Mouse (Mus musculus) ZHBTc4 (cell line): Measurements from ENCODE around the gene Ssbp4.
A peak's percentile ranks its signal among the peaks of the same experiment; 100 is the strongest.
"Not testable (repeated sequence)": the region's sequence is repeated elsewhere in the genome, so short reads cannot be mapped to it uniquely, and the experiment has no call there.

Experiments used
- DNase-seq: peaks from one replicate; pipeline ENCODE4 v3.0.0-alpha.2; 2011; ENCODE audit warnings: low read depth, low spot score

Ssbp4 gene

GRCm38 (mm10) chr8:70593173-70593572 lies 15.5 kb downstream of the Ssbp4 start:
- no peak for DNase-seq

GRCm38 (mm10) chr8:70591569-70591968 lies 17.1 kb downstream of the Ssbp4 start:
- DNase-seq = no peak

- not testable (repeated sequence) for DNase-seq
Measured at GRCm38 (mm10) chr8:70587955-70588354, 20.7 kb downstream of the Ssbp4 start.

DNA sequence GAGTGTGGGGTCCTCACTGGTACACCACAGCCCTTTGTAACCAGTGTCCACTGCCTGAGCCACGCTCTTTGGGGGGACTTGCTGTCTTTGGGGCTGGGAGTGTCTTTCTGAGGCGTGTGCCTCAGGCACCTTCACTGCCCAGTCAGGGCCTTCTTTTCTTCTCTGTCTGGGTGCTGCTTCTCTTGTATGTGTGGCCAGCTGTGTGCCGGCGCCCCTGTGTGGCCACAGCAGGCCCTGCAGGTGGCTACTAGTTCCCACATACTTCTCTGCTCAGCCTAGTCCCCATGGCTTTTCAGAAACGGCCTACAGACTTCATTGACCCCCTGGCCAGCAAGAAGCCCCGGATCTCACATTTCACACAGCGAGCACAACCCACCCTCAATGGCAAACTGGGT lies 23.4 kb downstream of the Ssbp4 start:
- DNase-seq = peak; percentile 78

DNA sequence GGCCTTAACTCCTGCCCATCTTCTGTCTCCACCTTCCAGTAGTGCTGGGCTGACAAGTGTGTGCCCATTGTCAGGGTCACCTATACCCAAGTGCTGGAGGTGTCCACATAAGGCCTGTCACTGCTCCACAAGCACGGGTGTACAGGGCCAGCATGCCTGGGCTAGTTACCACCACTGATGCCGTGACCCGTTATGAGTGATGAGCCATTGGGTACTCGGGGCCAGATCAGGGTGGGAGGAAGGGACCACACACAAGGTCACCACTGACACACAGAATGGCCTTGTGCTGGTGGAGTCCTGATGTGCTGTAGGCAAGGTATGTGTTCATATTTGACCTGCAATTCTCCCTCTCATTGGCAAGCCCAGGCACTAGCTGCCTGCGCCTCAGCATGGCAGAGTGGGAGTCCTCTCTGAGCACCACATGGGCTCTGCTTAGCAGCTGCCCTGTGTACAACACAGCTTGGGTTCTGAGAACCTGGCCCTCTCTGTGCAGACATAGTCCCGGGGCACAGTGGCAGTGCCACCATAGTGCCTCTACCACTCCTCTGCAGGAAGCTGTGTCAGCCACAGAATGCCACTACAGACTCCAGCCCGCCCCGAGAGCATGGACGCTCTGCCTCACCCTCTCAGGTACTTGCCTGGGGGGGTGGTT lies 23.9 kb downstream of the Ssbp4 start:
- no peak for DNase-seq

GRCm38 (mm10) chr8:70583476-70584387 lies 24.9 kb downstream of the Ssbp4 start:
- no peak for DNase-seq

GRCm38 (mm10) chr8:70577207-70577606 lies 31.5 kb downstream of the Ssbp4 start:
- DNase-seq = no peak

DNA sequence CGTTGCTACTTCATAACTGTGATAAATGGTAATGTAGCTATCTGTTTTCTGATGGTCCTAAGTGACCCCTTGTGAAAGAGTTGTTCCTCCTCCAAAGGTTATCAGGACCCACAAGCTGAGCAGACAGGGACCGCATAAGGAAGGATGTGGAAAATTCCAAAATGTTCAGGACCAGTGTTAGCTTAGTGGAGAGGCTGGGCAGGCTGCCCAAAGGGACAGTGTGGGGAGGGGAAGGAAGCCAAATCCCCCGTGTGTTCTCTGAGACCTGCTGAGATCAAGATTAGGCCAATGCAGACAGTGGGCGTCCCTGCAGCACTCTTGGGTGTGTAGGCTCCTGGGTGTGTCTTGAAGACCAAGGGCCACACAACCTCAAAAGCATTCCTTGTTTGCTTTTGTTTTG lies 33.8 kb downstream of the Ssbp4 start:
- peak; percentile 32 for DNase-seq

- DNase-seq = no peak
Measured at GRCm38 (mm10) chr8:70574302-70574701, 34.4 kb downstream of the Ssbp4 start.

DNA sequence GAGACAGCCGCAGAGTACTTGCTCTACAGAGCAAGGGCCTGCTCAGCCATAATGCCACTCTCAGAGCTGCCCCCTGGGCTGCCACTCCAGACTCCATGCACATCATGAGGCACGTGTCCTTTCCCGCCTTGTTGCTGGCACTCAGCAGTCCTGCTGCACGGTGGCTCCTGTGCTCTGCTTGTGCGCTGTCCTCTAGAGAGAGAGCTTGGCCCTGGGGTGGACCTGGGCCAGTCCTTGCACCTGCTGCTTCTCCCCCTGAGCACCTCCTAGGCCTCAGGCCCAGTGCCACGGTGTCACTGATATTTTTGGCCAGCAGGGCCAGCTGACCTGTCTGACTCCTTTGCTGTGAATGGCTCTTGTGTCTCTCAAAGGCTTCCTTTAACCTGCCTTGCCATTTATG lies 37.7 kb downstream of the Ssbp4 start:
- no peak for DNase-seq

GRCm38 (mm10) chr8:70570360-70570759 lies 38.3 kb downstream of the Ssbp4 start:
- DNase-seq = no peak

DNA sequence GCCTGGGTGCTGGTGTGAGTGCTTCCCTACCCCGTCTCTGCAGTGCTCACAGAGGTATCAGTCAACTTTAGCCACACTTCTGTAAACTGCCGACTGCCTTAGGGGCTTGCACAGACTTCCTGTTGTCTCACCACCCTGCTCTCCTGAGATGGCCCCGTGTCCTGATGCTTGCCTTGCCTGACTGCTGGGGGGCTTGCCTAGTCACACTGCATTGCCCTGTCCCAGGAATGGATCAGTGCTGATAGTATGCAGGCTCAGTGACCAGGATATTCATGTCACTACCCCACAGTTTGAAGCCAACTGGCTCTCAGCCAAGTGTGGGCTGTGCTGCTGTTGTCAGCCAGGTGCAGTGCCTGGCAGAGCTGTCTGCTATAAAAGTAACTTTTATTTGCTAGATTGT lies 43.1 kb downstream of the Ssbp4 start:
- DNase-seq = no peak

DNA sequence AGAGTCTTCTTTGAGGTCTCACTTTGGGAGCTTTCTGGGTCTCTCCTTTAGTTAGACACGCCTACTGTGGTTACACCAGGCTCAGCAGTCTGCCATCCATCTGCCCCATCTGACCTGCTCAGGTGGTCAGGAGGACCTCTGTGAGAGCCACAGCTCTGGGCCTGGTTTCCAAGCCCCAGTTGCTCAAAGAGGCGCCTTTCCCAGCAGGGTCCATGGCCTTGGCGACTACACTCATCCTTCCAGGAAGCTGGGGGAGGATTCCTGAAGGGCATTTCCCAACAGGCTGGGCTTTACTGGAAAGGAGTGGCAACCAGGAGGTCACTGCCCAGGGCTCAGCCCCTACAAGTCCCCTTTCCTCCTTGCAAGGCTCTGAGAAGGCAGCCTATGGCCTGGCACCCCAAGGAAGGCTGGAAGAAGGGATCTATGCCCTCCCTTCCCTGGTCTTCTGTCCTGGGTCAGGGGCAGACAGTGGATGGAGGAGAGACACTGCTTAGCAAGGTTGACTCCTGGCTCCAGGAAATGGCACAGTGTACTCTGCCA lies 43.9 kb downstream of the Ssbp4 start:
- no peak for DNase-seq

DNA sequence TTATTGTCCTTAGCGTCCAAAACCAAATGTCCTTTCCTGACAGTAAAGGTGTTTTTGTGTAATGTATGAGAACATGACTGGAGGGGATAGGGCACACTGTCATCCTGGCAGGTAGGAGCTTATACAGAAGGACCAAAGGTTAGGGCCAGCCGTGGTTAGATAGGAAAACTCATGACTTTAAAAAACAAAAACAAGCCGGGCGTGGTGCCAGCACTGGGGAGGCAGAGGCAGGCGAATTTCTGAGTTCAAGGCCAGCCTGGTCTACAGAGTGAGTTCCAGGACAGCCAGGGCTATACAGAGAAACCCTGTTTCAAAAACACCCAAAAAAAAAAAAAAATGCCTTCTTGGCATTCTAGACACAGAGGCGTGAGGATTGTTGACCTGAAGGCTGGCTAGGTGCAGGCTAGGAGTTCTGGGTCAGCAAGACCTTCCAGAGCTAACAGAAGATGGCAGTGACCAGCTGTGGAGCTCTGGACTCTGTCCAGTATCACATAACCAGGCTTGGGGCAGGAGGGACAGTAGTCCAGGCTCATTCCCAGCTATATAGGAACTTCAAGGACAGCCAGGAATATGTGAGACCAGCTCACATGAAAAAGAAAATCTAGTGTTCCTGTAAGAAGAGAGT lies 44.8 kb downstream of the Ssbp4 start:
- DNase-seq = no peak

DNA sequence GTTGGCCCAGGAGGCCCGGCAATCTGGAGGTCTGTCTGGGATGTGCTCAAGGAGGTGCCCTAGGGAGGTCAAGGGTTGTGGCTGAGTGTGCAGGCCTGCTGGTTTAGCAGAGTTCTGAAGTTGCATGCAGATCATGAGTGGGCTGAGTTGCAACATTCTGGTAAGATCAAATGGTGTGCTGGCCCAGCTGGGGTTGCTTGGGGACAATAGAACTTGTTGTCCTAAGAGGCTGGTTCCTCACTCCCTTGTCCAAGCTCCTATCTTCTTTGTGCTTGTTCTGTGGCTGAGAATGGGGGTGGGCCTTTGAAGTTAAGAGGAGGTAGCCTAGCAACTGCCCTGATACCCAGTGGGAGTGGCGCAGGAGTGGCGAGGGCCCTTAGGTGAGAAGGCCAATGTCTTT lies 45.9 kb downstream of the Ssbp4 start:
- no peak for DNase-seq

DNA sequence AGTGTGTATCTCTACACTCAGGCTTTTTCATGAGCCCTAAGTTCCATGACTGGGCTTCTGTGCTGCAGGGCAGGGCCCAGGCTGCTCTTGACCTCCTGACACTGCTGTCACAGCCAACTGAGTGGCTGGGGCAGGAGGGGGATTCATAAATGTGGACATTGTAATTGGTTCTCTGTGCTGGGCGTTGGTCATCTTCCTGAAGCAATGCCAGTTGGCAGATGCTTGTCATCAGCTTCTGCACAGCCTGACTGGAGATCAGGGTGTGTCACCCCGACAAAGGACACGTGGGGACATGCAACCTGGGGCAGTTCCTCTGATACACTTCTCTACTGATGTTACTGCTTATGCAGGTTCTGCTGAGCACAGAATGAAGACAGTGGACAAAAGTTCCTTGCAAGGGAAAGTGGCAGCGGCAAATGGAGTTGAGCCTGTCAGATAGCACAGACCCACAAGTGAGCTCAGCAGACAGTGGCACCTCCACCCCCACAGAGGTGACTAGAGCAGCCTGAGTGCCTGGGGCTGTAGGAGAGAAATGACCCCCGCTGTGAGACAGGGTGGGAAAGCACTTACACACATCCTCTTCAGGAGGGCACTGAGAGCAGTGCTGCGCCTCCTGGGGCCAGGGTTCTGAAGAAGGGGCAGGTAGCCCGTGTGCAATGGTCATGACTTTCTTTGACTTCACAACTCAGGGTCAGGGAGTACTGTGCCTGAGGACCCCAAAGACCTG lies 46.7 kb downstream of the Ssbp4 start:
- peak; percentile 75 for DNase-seq

- no peak for DNase-seq
Measured at GRCm38 (mm10) chr8:70561357-70561756, 47.3 kb downstream of the Ssbp4 start.

DNA sequence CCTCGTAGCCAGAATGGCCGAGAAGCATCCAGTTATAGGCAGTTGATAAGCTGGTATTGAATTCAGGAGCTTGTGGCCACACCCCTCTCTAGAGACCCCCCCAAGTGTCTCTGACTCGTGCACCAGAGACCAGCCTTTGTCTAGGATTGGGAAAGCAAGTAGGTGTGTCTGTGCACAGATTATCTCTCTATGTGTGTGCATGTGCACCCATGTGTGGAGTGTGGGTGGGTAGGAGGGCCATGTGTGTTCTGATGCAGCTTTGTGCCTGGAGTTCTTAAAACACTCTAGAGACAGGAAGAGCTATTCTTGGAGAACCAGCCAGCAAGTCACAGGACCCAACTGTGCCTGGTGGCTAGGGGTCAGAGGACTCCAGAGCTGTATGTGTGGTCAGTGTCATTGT lies 48.1 kb downstream of the Ssbp4 start:
- DNase-seq = no peak

DNA sequence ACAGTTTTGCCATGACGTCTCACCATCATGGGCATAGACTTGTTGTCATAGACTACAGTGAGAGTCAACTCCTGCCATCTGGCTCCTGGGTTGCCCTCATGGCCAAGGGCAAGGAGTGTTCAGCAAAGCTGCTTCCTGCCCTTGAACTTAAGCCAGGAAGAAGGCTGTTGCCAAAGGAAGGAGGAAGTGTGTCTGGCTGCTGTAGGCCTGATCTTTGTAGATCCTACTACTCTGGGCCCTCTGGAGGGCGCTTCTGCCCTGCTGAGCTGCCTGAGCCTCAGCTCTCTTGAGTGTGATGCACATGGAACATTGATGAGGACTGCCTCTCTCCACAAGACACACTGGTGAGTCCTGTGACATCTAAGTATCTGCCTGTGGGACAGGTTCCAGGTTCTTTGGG lies 48.6 kb downstream of the Ssbp4 start:
- DNase-seq = peak; percentile 57

DNA sequence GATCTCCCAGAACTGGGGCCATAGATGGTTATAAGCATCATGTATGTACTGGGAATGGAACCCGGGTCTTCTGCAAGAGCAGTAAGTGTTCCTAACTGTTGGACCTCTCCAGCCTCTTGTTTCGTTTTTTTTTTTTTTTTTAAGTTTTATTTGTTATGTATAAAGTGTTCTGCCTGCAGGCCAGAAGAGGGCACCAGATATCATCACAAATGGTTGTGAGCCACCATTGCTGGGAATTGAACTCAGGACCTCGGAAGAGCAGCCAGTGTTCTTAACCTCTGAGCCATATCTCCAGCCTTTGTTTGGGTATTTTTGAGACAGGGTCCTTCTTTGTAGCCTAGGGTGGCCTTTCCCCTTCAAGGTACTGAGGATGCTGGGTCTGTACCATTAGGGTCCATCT lies 49.7 kb downstream of the Ssbp4 start:
- DNase-seq = no peak

DNA sequence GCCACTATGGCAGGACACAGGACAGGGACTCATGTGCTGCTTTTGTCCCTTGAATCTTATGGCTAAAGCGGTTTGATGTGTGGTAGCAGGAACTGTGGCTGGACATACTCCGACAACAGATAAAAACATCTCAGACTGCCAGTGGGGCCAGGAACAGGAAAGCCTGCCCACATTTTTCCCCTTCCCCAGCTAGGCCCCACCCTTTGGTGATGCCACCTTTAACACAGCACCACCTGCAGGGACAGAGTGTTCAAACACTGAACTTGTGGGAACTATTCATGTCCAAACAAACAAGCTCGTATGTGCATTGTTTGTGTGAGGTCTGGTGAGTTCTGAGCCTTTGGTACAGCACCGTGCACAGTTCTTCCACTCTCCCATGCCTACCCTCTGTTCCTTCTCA lies 50.3 kb downstream of the Ssbp4 start:
- no peak for DNase-seq
